Mouse (Mus musculus) intestine, embryonic 14.5 days (tissue): ENCODE results near the gene Mlph. TPM values are rescaled to one million over a fixed set of nuclear protein-coding genes. Genes with fewer than 3 reads are reported as not detected.

Source experiments
- ATAC-seq: fragments of 200-750 bp; cut with Nextera tagmentation; replicated peaks from 2 replicates; pipeline ENCODE4 v1.8.0; 2017; ENCODE audit warnings: low read depth, moderate number of reproducible peaks, moderate TSS enrichment, moderate library complexity; ENCODE audit not compliant: low FRiP score, low TSS enrichment
- DNase-seq: peaks from one replicate; pipeline ENCODE4 v3.0.0-alpha.2; 2018; ENCODE audit warnings: low spot score
- H3K27ac ChIP-seq: fragments of 300-500 bp; sonication (generic); 2 replicates; pipeline ENCODE4 v1.5.1; 2014; ENCODE audit warnings: low read depth, mild to moderate bottlenecking, control low read depth
- H3K27me3 ChIP-seq: fragments of 300-500 bp; sonication (generic); replicated peaks from 2 replicates; pipeline ENCODE4 v1.6.1; 2014; ENCODE audit warnings: low read length, control low read depth; ENCODE audit not compliant: control insufficient read depth, insufficient read depth
- H3K36me3 ChIP-seq: fragments of 300-500 bp; sonication (generic); 2 replicates; pipeline ENCODE4 v1.6.1; 2014; ENCODE audit warnings: low read length, control low read depth; ENCODE audit not compliant: control insufficient read depth, insufficient read depth
- H3K4me1 ChIP-seq: fragments of 300-500 bp; sonication (generic); replicated peaks from 2 replicates; pipeline ENCODE4 v1.6.1; 2014; ENCODE audit warnings: low read length, control low read depth, mixed read lengths; ENCODE audit not compliant: control insufficient read depth, insufficient read depth
- H3K4me2 ChIP-seq: fragments of 300-500 bp; sonication (generic); 2 replicates; pipeline ENCODE4 v1.6.1; 2014; ENCODE audit warnings: low read length
- H3K4me3 ChIP-seq: fragments of 300-500 bp; sonication (generic); 2 replicates; pipeline ENCODE4 v1.5.1; 2014; ENCODE audit warnings: low read depth, low read length, control low read depth, mixed read lengths
- H3K9ac ChIP-seq: fragments of 300-500 bp; sonication (generic); 2 replicates; pipeline ENCODE4 v1.6.1; 2014; ENCODE audit warnings: mild to moderate bottlenecking, low read length
- H3K9me3 ChIP-seq: fragments of 300-500 bp; sonication (generic); 2 replicates; pipeline ENCODE4 v1.6.1; 2016; ENCODE audit warnings: low read length, control low read depth; ENCODE audit not compliant: control insufficient read depth
- WGBS: fragments of 180-500 bp; shearing (Covaris S2); extraction: QIAGEN DNeasy Blood & Tissue Kit; methylation state at CpG from one replicate; pipeline ENCODE4 v1.1.7; 2014; 5-methylcytosine and 5-hydroxymethylcytosine counted together
- polyA plus RNA-seq: library from polyadenylated mRNA; unstranded; fragments of >200 nt; fragmentation: Nextera tagmentation; extraction: Ambion mirVana; gene quantifications from 2 replicates; pipeline ENCODE4 v1.2.1, GENCODE M21; 2014

Gene Mlph
- 0.60 and 0.96 TPM in 2 replicates for polyA plus RNA-seq

DNA sequence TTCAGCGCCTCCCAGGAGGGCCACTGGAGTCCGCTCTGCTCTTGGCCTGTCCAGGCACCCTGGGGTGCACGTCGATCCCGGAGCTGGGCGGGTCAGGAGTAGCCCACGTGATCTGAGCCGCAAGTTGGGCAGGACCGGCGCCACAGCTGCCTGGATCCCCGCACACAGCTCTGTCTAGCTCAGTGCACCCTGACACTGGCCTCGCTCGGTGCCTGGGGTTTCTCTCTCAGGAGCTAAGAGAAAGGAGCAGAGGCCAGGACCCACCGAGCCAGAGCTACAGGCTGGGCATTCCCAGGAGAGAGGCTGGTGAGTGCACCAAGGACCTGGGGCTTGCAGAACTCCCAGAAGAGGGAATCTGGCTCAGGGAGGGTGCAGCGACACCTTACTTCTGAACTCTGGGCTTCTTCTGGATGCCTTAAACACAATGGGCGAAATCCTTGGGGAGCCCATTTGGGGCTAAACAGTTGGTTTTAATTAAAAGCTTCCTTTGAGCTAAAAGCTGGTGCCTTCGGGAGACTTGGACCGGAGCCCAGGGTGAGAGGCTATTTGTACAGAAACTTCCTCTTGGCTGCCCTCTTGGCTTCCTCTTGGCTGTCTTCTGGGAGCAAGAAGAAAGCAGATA, at the start of gene Mlph:
Mlph (plus strand) TSS at position 138 of the 622 bp plus-strand sequence.
- H3K9ac ChIP-seq, result no peak within 1 kb of the TSS
- no peak within 1 kb of the TSS for H3K27ac ChIP-seq
- H3K4me1 ChIP-seq, result peaks cover 8% of the 10 kb centered on the region
- H3K4me2 ChIP-seq, result peak within 1 kb of the TSS; percentile 42
- 14% methylated on average over 18 of the region's 18 CpGs for WGBS
- no peaks in the 10 kb centered on the region for H3K36me3 ChIP-seq
- 0 out of 2 replicates have a peak within 1 kb of the TSS, but pooled peaks have one; percentile 10 for H3K4me3 ChIP-seq
- H3K9me3 ChIP-seq, result no peaks in the 10 kb centered on the region
- ATAC-seq (no peak), DNase-seq (peak; percentile 61)
- no peaks in the 10 kb centered on the region; the same call in 1 of the 2 replicates for H3K27me3 ChIP-seq

DNA sequence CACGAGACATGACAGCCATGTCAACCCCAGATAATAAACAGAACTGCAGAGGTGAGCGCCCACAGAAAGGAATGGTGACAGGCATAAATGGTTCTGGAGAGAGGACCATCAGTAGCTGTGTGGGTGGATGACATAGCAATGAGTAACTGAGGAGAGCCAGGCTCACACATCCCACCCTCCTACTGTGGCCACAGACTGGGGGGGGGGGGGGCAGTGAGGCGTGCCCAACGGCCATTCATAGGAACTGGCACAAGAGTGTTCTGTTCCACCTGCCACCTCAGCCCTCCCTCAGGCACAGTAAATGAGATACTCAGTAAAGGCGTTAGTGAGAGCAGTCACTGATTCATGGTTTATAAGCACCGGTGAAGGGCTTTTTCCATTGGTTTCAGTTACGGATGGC, 48.2 kb upstream of the Mlph start:
- Histone ChIP-seq H3K27me3 (no peaks in the 10 kb centered on the region), H3K4me1 (no peaks in the 10 kb centered on the region), H3K4me3 (no peak overlapping the region), H3K36me3 (no peaks in the 10 kb centered on the region), H3K27ac (no peak overlapping the region), H3K4me2 (no peak overlapping the region), H3K9me3 (peaks cover 2% of the 10 kb centered on the region; the same call in 1 of the 2 replicates), H3K9ac (no peak overlapping the region)
- DNase-seq, result peak; percentile 33
- 82% methylated on average over 7 of the region's 7 CpGs for WGBS
- no peak for ATAC-seq

DNA sequence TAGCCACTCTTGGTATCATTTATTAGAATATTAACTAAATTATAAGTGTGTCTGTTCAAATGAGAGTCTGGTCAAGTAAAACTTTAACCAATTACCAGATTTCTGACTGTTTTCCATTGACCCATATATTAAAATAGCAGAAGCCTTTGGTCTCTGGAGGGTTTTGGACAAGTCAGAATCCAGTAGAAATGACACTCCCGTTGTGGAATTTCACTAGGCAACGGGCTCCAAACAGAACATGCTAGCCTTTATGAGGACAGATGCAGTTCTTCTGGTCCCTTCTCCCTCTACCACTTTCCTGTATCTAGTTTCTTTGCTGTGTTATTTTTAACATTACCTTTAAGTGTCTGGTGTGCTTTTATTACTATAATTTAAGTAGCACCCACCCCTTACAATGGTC, 44.3 kb upstream of the Mlph start:
- Histone ChIP-seq H3K4me2 (no peak overlapping the region), H3K9ac (no peak overlapping the region), H3K27me3 (no peaks in the 10 kb centered on the region), H3K4me3 (no peak overlapping the region), H3K4me1 (no peaks in the 10 kb centered on the region), H3K9me3 (peaks cover 5% of the 10 kb centered on the region; the same call in 1 of the 2 replicates), H3K27ac (no peak overlapping the region), H3K36me3 (no peaks in the 10 kb centered on the region)
- ATAC-seq (no peak), DNase-seq (peak; percentile 16)
- WGBS, result 76% methylated on average over 2 of the region's 2 CpGs

DNA sequence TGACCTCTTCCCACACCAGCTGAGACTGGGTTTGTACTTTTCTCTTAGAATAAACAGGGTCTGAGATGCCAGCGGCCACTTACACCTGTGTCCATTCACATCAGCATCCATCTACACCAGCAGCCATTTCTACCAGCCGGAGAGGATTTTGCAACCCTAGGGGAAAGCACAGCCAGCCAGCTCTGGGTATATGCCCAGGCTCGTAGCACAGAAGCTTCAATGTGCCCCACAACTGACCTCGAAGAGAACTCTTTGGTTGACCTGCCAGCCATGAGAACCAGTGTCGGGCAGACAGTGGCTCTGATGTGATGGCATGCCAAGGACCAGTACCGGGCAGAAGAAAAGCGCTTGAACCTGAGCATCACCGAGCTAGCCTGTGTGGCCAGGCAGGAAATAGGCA, 39.5 kb upstream of the Mlph start:
- no peaks in the 10 kb centered on the region for H3K4me1 ChIP-seq
- DNase-seq, result no peak
- no peaks in the 10 kb centered on the region for H3K27me3 ChIP-seq
- 86% methylated on average over 8 of the region's 8 CpGs for WGBS
- no peak overlapping the region for H3K27ac ChIP-seq
- H3K4me3 ChIP-seq, result no peak overlapping the region
- H3K4me2 ChIP-seq, result no peak overlapping the region
- no peak overlapping the region for H3K9ac ChIP-seq
- H3K36me3 ChIP-seq, result no peaks in the 10 kb centered on the region
- 0 out of 2 replicates have a peak, but pooled peaks cover 5% of the 10 kb centered on the region for H3K9me3 ChIP-seq
- ATAC-seq, result no peak

DNA sequence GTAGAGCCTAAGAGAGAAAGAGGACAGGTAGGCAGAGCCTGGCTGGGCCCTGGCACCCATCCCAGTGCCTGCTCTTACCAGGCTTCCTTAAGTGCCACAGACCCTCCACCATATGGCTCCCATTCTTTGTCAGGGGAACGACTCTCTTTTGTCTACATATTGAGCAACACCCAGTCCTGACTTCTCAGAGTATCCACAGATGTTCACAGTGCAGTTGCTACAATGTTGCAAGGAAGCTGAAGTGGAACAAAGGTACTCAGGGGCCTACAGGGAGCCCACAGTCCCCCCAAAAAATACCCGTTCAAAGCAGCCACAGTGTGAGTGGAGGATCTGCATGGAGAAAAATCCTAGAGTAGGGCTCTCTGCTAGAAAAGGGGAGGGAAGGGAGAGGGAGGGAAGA, 38.9 kb upstream of the Mlph start:
- DNase-seq, result no peak
- WGBS, result 35% methylated on average over 2 of the region's 2 CpGs
- 0 out of 2 replicates have a peak, but pooled peaks cover 5% of the 10 kb centered on the region for H3K9me3 ChIP-seq

DNA sequence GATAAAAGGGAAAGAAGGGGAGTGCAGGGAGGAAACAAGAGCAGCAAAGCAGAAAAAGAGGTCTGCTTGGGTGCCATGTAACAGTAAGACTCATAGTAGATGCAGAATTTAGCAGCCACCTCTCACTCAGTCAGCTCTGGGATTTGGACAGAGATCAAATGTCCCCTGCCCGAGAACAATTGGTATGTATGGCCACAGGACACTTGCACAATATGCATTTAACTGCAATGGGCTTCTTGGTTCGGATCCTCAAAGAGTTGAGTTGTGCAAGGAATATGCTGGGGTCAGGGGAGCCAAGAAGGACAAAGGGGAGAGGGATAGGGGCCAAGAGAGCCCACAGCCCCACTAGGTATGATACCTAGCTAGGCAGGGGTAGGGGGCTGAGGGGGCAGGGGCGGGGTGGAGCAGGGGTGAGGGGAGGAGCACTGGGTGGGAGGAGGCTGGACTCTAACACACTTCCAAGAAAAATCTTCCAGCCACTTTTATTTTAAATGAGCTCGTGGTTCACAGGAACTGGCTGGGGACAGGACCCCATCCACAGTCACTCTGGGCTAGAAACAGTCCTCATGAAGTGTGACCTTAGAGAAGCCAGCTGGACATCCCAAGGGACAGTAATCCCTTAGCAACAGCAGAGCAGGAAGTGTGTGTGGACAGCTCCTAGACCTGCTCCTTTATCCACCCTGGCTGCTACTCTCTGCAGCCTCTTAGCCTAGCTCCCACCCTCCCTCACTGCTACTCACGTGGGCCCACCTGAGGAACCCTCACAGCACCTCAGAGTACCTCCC, 38.2 kb upstream of the Mlph start:
- Histone ChIP-seq H3K4me3 (no peak overlapping the region), H3K9ac (no peak overlapping the region), H3K9me3 (0 out of 2 replicates have a peak, but pooled peaks cover 3% of the 10 kb centered on the region), H3K4me2 (no peak overlapping the region), H3K4me1 (no peaks in the 10 kb centered on the region), H3K27ac (no peak overlapping the region), H3K27me3 (no peaks in the 10 kb centered on the region), H3K36me3 (no peaks in the 10 kb centered on the region)
- DNase-seq (no peak), ATAC-seq (no peak)
- 67% methylated on average over 5 of the region's 5 CpGs for WGBS

More for the DNA sequence above, 38.9 kb upstream of the Mlph start:
- H3K27me3 ChIP-seq, result no peaks in the 10 kb centered on the region
- H3K9ac ChIP-seq, result no peak overlapping the region
- H3K4me3 ChIP-seq, result no peak overlapping the region
- H3K36me3 ChIP-seq, result no peaks in the 10 kb centered on the region
- no peak for ATAC-seq
- no peak overlapping the region for H3K4me2 ChIP-seq
- H3K4me1 ChIP-seq, result no peaks in the 10 kb centered on the region
- no peak overlapping the region for H3K27ac ChIP-seq

DNA sequence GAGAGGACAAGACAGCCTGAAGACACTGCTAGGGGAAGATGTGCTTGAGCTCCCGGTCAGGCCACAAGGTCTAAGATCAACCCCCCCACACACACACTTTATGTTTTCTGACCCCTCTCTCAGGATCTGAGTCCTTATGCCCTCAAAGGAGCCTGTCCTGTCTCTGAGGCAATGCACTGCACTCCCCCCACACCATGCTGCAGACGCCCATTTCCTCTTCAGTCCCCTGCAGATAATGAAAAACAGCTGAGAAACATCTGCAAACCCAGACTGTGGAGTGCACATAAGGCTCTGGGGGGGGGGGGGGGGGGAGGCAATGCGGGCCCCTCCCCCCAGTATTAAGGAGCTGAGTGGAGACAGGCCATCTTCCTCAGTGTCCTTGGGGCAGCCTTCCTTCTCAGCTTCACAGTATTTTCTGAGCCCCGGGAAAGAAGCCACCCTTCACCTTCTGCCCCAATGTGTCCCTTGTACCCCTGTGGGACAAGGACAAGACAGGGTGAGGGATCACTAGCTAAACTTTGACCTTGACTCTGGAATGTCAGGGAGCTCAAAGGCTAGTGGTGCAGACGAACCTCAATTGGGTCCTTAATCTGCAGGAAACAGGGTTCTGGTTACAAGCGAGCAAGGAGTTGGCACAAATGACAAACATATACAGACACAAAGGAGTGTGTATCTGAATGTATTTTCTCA, 29.0 kb upstream of the Mlph start:
- H3K4me1 ChIP-seq, result no peaks in the 10 kb centered on the region
- WGBS, result 45% methylated on average over 6 of the region's 6 CpGs
- no peak overlapping the region for H3K4me3 ChIP-seq
- H3K9ac ChIP-seq, result no peak overlapping the region
- DNase-seq, result peak; percentile 46
- H3K9me3 ChIP-seq, result peaks cover 8% of the 10 kb centered on the region
- no peak for ATAC-seq
- H3K4me2 ChIP-seq, result no peak overlapping the region
- no peak overlapping the region for H3K27ac ChIP-seq
- H3K36me3 ChIP-seq, result no peaks in the 10 kb centered on the region
- no peaks in the 10 kb centered on the region for H3K27me3 ChIP-seq

DNA sequence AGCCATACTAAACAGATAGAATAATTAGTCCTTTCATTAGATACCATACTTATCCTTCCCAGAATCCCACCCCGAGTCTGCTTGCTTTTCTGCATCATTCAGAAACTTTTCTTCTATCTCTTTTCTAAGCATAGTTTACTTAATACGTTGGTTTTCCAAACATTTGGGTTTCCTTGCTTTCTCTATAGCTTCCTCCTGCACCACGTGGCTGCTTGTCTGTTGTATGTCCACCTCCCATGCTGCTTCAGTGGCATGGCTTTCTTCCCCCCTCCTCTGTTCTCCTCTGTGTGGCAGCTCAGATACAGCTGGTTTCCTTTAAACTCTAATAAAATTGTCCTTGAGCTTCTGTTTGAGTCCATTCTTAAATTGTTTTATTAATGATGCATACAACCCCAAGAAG, 20.4 kb upstream of the Mlph start:
- Histone ChIP-seq H3K9ac (no peak overlapping the region), H3K4me1 (peaks cover 9% of the 10 kb centered on the region), H3K36me3 (no peaks in the 10 kb centered on the region), H3K27ac (no peak overlapping the region; the same call in 1 of the 2 replicates), H3K9me3 (0 out of 2 replicates have a peak, but pooled peaks cover 4% of the 10 kb centered on the region), H3K27me3 (no peaks in the 10 kb centered on the region), H3K4me3 (no peak overlapping the region), H3K4me2 (no peak overlapping the region)
- WGBS, result 28% methylated on average over 3 of the region's 3 CpGs
- no peak for ATAC-seq
- DNase-seq, result no peak
